Mouse (Mus musculus) activated CD4-positive, CD25-positive, alpha-beta regulatory T cell, adult 9 weeks (primary cell): ENCODE data around the gene N4bp2l1. TPM values are rescaled to one million over a fixed set of nuclear protein-coding genes. Genes with fewer than 3 reads are reported as not detected.

ENCODE experiments used
- polyA plus RNA-seq: library from polyadenylated mRNA; unstranded; fragments of 100-300 nt; shearing (Covaris generic); gene quantifications from one replicate; pipeline ENCODE4 v1.2.1, GENCODE M21; 2017

N4bp2l1 gene
- 119 TPM for polyA plus RNA-seq

GRCm38 (mm10) chr5:150597088-150597487 lies at the start of gene N4bp2l1:
N4bp2l1 (minus strand) TSS chr5:150597188.

GRCm38 (mm10) chr5:150521937-150522866 lies 74.8 kb downstream of the N4bp2l1 start, which contains the start of gene Brca2:
Brca2 (plus strand) TSS chr5:150522630.

Other genes with a start within 250 kb of the N4bp2l1 start
- not detected for gene Zar1l, start 79.0 kb downstream of the N4bp2l1 start, polyA plus RNA-seq
- gene Brca2, start 74.6 kb downstream of the N4bp2l1 start, polyA plus RNA-seq, result 6.2 TPM
- 95.3 TPM for gene N4bp2l2, start 69.0 kb upstream of the N4bp2l1 start, polyA plus RNA-seq
- gene Pds5b, start 76.6 kb upstream of the N4bp2l1 start, polyA plus RNA-seq, result 37.0 TPM